Mouse (Mus musculus): ENCODE results near the gene Sec22a. TPM values are rescaled to one million over a fixed set of nuclear protein-coding genes. Genes with fewer than 3 reads are reported as not detected.

Gene Sec22a
- total RNA-seq, 4 experiments from 2014 or later = 30.5 to 38.8 (median 32.9) TPM

Other genes starting within 250 kb of the Sec22a start
- 10 to 100 TPM; 11.8 to 19.1 (median 13.6) TPM for gene Adcy5, start 209.0 kb downstream of the Sec22a start, total RNA-seq (2022)
- gene Pdia5, start 127.0 kb upstream of the Sec22a start, total RNA-seq (2022) = 10 to 100 TPM; 16.0 to 27.1 (median 22.4) TPM
- 10 to 100 TPM in 2 of 4 experiments, 1 to 10 TPM in 2; 1.1 to 33.5 (median 15.4) TPM for gene Sema5b, start 177.2 kb upstream of the Sec22a start, total RNA-seq (2022)